Mouse (Mus musculus): ENCODE data around the gene Gm3285. TPM values are rescaled to one million over a fixed set of nuclear protein-coding genes. Genes with fewer than 3 reads are reported as not detected.

Gene Gm3285
- not detected in 2 replicates for polyA plus RNA-seq (2016; fragmentation: Nextera tagmentation; extraction: Ambion mirVana)

- no peak within 1 kb of the TSS for H3K27ac ChIP-seq
- no peaks in the 10 kb centered on the region for H3K27me3 ChIP-seq (ENCODE audit: poor library complexity, severe bottlenecking)
- DNase-seq (ENCODE audit: extremely low spot score, low spot score) = no peak
- WGBS = 55% methylated on average over 7 of the region's 7 CpGs
- no peak within 1 kb of the TSS for H3K4me3 ChIP-seq
- no peaks in the 10 kb centered on the region for H3K9me3 ChIP-seq
- H3K36me3 ChIP-seq (replicated peaks) = no peaks in the 10 kb centered on the region
- peaks cover 20% of the 10 kb centered on the region for H3K4me1 ChIP-seq
Observed at GRCm38 (mm10) chr10:77861675-77862074, at the start of gene Gm3285. Gene Gm3285 (plus strand): TSS chr10:77861975.

- peaks cover 11% of the 10 kb centered on the region for H3K4me1 ChIP-seq
- H3K9me3 ChIP-seq = peaks cover 6% of the 10 kb centered on the region; the same call in 1 of the 2 replicates
- DNase-seq (ENCODE audit: extremely low spot score, low spot score) = no peak
- H3K27ac ChIP-seq = 0 out of 2 replicates have a peak within 1 kb of the TSS, but pooled peaks have one; percentile 3
- no peaks in the 10 kb centered on the region for H3K36me3 ChIP-seq (replicated peaks)
- H3K4me3 ChIP-seq = no peak within 1 kb of the TSS
- no peaks in the 10 kb centered on the region for H3K27me3 ChIP-seq (ENCODE audit: poor library complexity, severe bottlenecking)
- WGBS = 61% methylated on average over 4 of the region's 4 CpGs
Observed at GRCm38 (mm10) chr10:77814382-77814781, 47.4 kb upstream of the Gm3285 start, which contains the start of gene Gm2696. Gene Gm2696 (plus strand): TSS chr10:77814682.

- no peak overlapping the region for H3K4me3 ChIP-seq
- no peaks in the 10 kb centered on the region for H3K36me3 ChIP-seq (replicated peaks)
- H3K9me3 ChIP-seq = no peaks in the 10 kb centered on the region
- WGBS = 24% methylated on average over 5 of the region's 5 CpGs
- H3K27ac ChIP-seq = no peak overlapping the region
- peaks cover 11% of the 10 kb centered on the region for H3K4me1 ChIP-seq
- H3K27me3 ChIP-seq (ENCODE audit: poor library complexity, severe bottlenecking) = no peaks in the 10 kb centered on the region
- peak; percentile 36 for DNase-seq (ENCODE audit: extremely low spot score, low spot score)
Observed at GRCm38 (mm10) chr10:77815514-77815913, 46.3 kb upstream of the Gm3285 start.

GRCm38 (mm10) chr10:77818523-77818922 is 43.3 kb upstream of the Gm3285 start:
- 92% methylated on average over 4 of the region's 4 CpGs for WGBS
- DNase-seq (ENCODE audit: extremely low spot score, low spot score) = no peak
- Histone ChIP-seq H3K27me3 (ENCODE audit: poor library complexity, severe bottlenecking) (no peaks in the 10 kb centered on the region), H3K27ac (peak overlapping the region; percentile 25; the same call in 1 of the 2 replicates), H3K36me3 (replicated peaks) (no peaks in the 10 kb centered on the region), H3K9me3 (peaks cover 1% of the 10 kb centered on the region; the same call in 1 of the 2 replicates), H3K4me3 (no peak overlapping the region), H3K4me1 (peaks cover 11% of the 10 kb centered on the region)

GRCm38 (mm10) chr10:77819203-77819602 is 42.6 kb upstream of the Gm3285 start:
- Histone ChIP-seq H3K4me3 (no peak overlapping the region), H3K36me3 (replicated peaks) (no peaks in the 10 kb centered on the region), H3K27me3 (ENCODE audit: poor library complexity, severe bottlenecking) (no peaks in the 10 kb centered on the region), H3K4me1 (peaks cover 11% of the 10 kb centered on the region), H3K27ac (0 out of 2 replicates have a peak overlapping the region, but pooled peaks have one; percentile 25), H3K9me3 (peaks cover 8% of the 10 kb centered on the region; the same call in 1 of the 2 replicates)
- WGBS = 23% methylated on average over 4 of the region's 4 CpGs
- DNase-seq (ENCODE audit: extremely low spot score, low spot score) = no peak

GRCm38 (mm10) chr10:77826951-77827350 is 34.8 kb upstream of the Gm3285 start, which contains the start of gene Krtap10-4:
Gene Krtap10-4 (minus strand): TSS chr10:77827095.
- no peaks in the 10 kb centered on the region for H3K4me1 ChIP-seq
- DNase-seq (ENCODE audit: extremely low spot score, low spot score) = no peak
- no peaks in the 10 kb centered on the region for H3K27me3 ChIP-seq (ENCODE audit: poor library complexity, severe bottlenecking)
- H3K4me3 ChIP-seq = no peak within 1 kb of the TSS
- H3K27ac ChIP-seq = no peak within 1 kb of the TSS
- H3K9me3 ChIP-seq = peaks cover 8% of the 10 kb centered on the region; the same call in 1 of the 2 replicates
- WGBS = 76% methylated on average over 6 of the region's 6 CpGs
- no peaks in the 10 kb centered on the region for H3K36me3 ChIP-seq (replicated peaks)

GRCm38 (mm10) chr10:77835647-77836046 is 26.1 kb upstream of the Gm3285 start, which contains the start of gene Krtap10-10:
Gene Krtap10-10 (plus strand): TSS chr10:77835947.
- Histone ChIP-seq H3K4me1 (no peaks in the 10 kb centered on the region), H3K9me3 (no peaks in the 10 kb centered on the region), H3K36me3 (replicated peaks) (no peaks in the 10 kb centered on the region), H3K4me3 (no peak within 1 kb of the TSS), H3K27me3 (ENCODE audit: poor library complexity, severe bottlenecking) (no peaks in the 10 kb centered on the region), H3K27ac (no peak within 1 kb of the TSS)
- DNase-seq (ENCODE audit: extremely low spot score, low spot score) = no peak
- WGBS = 72% methylated on average over 9 of the region's 9 CpGs

- no peak for DNase-seq (ENCODE audit: extremely low spot score, low spot score)
- WGBS = 81% methylated on average over 6 of the region's 6 CpGs
- peaks cover 12% of the 10 kb centered on the region; the same call in 1 of the 2 replicates for H3K9me3 ChIP-seq
- no peaks in the 10 kb centered on the region for H3K27me3 ChIP-seq (ENCODE audit: poor library complexity, severe bottlenecking)
- no peaks in the 10 kb centered on the region for H3K4me1 ChIP-seq
- H3K36me3 ChIP-seq (replicated peaks) = no peaks in the 10 kb centered on the region
- H3K27ac ChIP-seq = no peak overlapping the region
- no peak overlapping the region for H3K4me3 ChIP-seq
Observed at GRCm38 (mm10) chr10:77839006-77839405, 22.8 kb upstream of the Gm3285 start.

- Histone ChIP-seq H3K27me3 (ENCODE audit: poor library complexity, severe bottlenecking) (no peaks in the 10 kb centered on the region), H3K9me3 (peaks cover 22% of the 10 kb centered on the region; the same call in 1 of the 2 replicates), H3K4me1 (no peaks in the 10 kb centered on the region), H3K36me3 (replicated peaks) (no peaks in the 10 kb centered on the region), H3K27ac (0 out of 2 replicates have a peak within 1 kb of the TSS, but pooled peaks have one; percentile 15), H3K4me3 (no peak within 1 kb of the TSS)
- DNase-seq (ENCODE audit: extremely low spot score, low spot score) = no peak
- WGBS = 76% methylated on average over 3 of the region's 3 CpGs
Observed at GRCm38 (mm10) chr10:77846503-77846902, 15.3 kb upstream of the Gm3285 start, which contains the start of gene Gm36176. Gene Gm36176 (plus strand): TSS chr10:77846803.

GRCm38 (mm10) chr10:77846961-77847360 is 14.8 kb upstream of the Gm3285 start:
- peaks cover 22% of the 10 kb centered on the region; the same call in 1 of the 2 replicates for H3K9me3 ChIP-seq
- H3K4me1 ChIP-seq = no peaks in the 10 kb centered on the region
- H3K27me3 ChIP-seq (ENCODE audit: poor library complexity, severe bottlenecking) = no peaks in the 10 kb centered on the region
- WGBS = 23% methylated on average over 2 of the region's 2 CpGs
- DNase-seq (ENCODE audit: extremely low spot score, low spot score) = no peak
- no peak overlapping the region for H3K4me3 ChIP-seq
- 0 out of 2 replicates have a peak overlapping the region, but pooled peaks have one; percentile 15 for H3K27ac ChIP-seq
- no peaks in the 10 kb centered on the region for H3K36me3 ChIP-seq (replicated peaks)

GRCm38 (mm10) chr10:77847538-77847937 is 14.2 kb upstream of the Gm3285 start:
- H3K27ac ChIP-seq = 0 out of 2 replicates have a peak overlapping the region, but pooled peaks have one; percentile 15
- 81% methylated on average over 2 of the region's 2 CpGs for WGBS
- H3K27me3 ChIP-seq (ENCODE audit: poor library complexity, severe bottlenecking) = no peaks in the 10 kb centered on the region
- DNase-seq (ENCODE audit: extremely low spot score, low spot score) = no peak
- H3K4me3 ChIP-seq = no peak overlapping the region
- no peaks in the 10 kb centered on the region for H3K4me1 ChIP-seq
- no peaks in the 10 kb centered on the region for H3K36me3 ChIP-seq (replicated peaks)
- peaks cover 22% of the 10 kb centered on the region; the same call in 1 of the 2 replicates for H3K9me3 ChIP-seq

GRCm38 (mm10) chr10:77852559-77852958 is 9.2 kb upstream of the Gm3285 start, which contains the start of gene Gm10318:
Gene Gm10318 (plus strand): TSS chr10:77852859.
- Histone ChIP-seq H3K4me3 (no peak within 1 kb of the TSS), H3K27me3 (ENCODE audit: poor library complexity, severe bottlenecking) (no peaks in the 10 kb centered on the region), H3K4me1 (peaks cover 12% of the 10 kb centered on the region), H3K36me3 (replicated peaks) (no peaks in the 10 kb centered on the region), H3K9me3 (peaks cover 5% of the 10 kb centered on the region; the same call in 1 of the 2 replicates), H3K27ac (0 out of 2 replicates have a peak within 1 kb of the TSS, but pooled peaks have one; percentile 40)
- whole genome bisulfite sequencing = 70% methylated on average over 9 of the region's 9 CpGs
- DNase-seq (ENCODE audit: extremely low spot score, low spot score) = no peak

GRCm38 (mm10) chr10:77864067-77864761 is 2.4 kb downstream of the Gm3285 start:
- peak overlapping the region; percentile 70 for H3K27ac ChIP-seq
- DNase-seq (ENCODE audit: extremely low spot score, low spot score) = peak; percentile 57
- no peaks in the 10 kb centered on the region for H3K9me3 ChIP-seq
- H3K27me3 ChIP-seq (ENCODE audit: poor library complexity, severe bottlenecking) = no peaks in the 10 kb centered on the region
- H3K4me3 ChIP-seq = peak overlapping the region; percentile 46
- no peaks in the 10 kb centered on the region for H3K36me3 ChIP-seq (replicated peaks)
- 45% methylated on average over 14 of the region's 14 CpGs for WGBS
- H3K4me1 ChIP-seq = peaks cover 20% of the 10 kb centered on the region
